Mouse (Mus musculus) liver, adult 2 months (tissue): ENCODE measurements at regions not wholly inside any gene's neighbourhood (a gene's known extent, or its start where the extent isn't known, plus 50 kb on each side); places are given as distances from the start of the nearest gene placed in this dataset.

ENCODE experiments used
- CTCF ChIP-seq: fragments of 200-500 bp; IDR thresholded peaks from 2 replicates; pipeline ENCODE4 v1.5.1; 2011; ENCODE audit warnings: low read depth, low read length, control low read depth
- POLR2A ChIP-seq: fragments of 200-500 bp; IDR thresholded peaks from 2 replicates; pipeline ENCODE4 v1.6.1; 2011; ENCODE audit warnings: low read length, control low read depth; ENCODE audit not compliant: insufficient read depth; ENCODE audit errors: extremely low read depth

- TF ChIP-seq POLR2A (no peak), CTCF (no peak)
These were observed 887.8 kb upstream of the Lrrc6 start for GRCm38 (mm10) chr15:67388514-67388913.
